Mouse (Mus musculus) forebrain, embryonic 10.5 days (tissue): ENCODE data around the gene Urad. TPM values are rescaled to one million over a fixed set of nuclear protein-coding genes. Genes with fewer than 3 reads are reported as not detected.

Experiments
- DNase-seq: peaks from one replicate; pipeline ENCODE4 v3.0.0-alpha.2; 2017; ENCODE audit warnings: low spot score; ENCODE audit errors: extremely low spot score
- H3K27ac ChIP-seq: fragments of 300-500 bp; sonication (generic); 2 replicates; pipeline ENCODE4 v1.5.1; 2016; ENCODE audit warnings: mild to moderate bottlenecking
- H3K27me3 ChIP-seq: fragments of 300-500 bp; sonication (generic); 2 replicates; pipeline ENCODE4 v1.6.1; 2016; ENCODE audit warnings: mild to moderate bottlenecking; ENCODE audit not compliant: poor library complexity, severe bottlenecking
- H3K36me3 ChIP-seq: fragments of 300-500 bp; sonication (generic); replicated peaks from 2 replicates; pipeline ENCODE4 v1.6.1; 2016; ENCODE audit warnings: mild to moderate bottlenecking, moderate library complexity
- H3K4me1 ChIP-seq: fragments of 300-500 bp; sonication (generic); 2 replicates; pipeline ENCODE4 v1.6.1; 2016
- H3K4me3 ChIP-seq: fragments of 300-500 bp; sonication (generic); 2 replicates; pipeline ENCODE4 v1.5.1; 2016; ENCODE audit warnings: mild to moderate bottlenecking, moderate library complexity
- H3K9me3 ChIP-seq: fragments of 300-500 bp; sonication (generic); 2 replicates; pipeline ENCODE4 v1.6.1; 2016; ENCODE audit warnings: mild to moderate bottlenecking, moderate library complexity
- WGBS: fragments of 180-500 bp; shearing (Covaris S2); methylation state at CpG from one replicate; pipeline ENCODE4 v1.1.7; 2016; 5-methylcytosine and 5-hydroxymethylcytosine counted together
- polyA plus RNA-seq: library from polyadenylated mRNA; unstranded; fragments of >200 nt; fragmentation: Nextera tagmentation; extraction: Ambion mirVana; gene quantifications from 2 replicates; pipeline ENCODE4 v1.2.1, GENCODE M21; 2016

Gene Urad
- polyA plus RNA-seq, 1 experiment from 2014 or later: not detected

GRCm38 (mm10) chr5:147302746-147303400 is 19.4 kb downstream of the Urad start:
- no peak overlapping the region for H3K27ac ChIP-seq
- H3K9me3 ChIP-seq: no peaks in the 10 kb centered on the region
- H3K27me3 ChIP-seq: peaks cover 100% of the 10 kb centered on the region
- peaks cover 44% of the 10 kb centered on the region for H3K4me1 ChIP-seq
- peak; percentile 32 for DNase-seq
- WGBS: 4% methylated on average over 13 of the region's 13 CpGs
- no peak overlapping the region for H3K4me3 ChIP-seq
- no peaks in the 10 kb centered on the region for H3K36me3 ChIP-seq

GRCm38 (mm10) chr5:147302141-147302540 is 20.1 kb downstream of the Urad start:
- 2% methylated on average over 8 of the region's 8 CpGs for WGBS
- H3K36me3 ChIP-seq: no peaks in the 10 kb centered on the region
- no peak for DNase-seq

GRCm38 (mm10) chr5:147301781-147302070 is 20.5 kb downstream of the Urad start:
- under 1% methylated on average over 10 of the region's 10 CpGs for WGBS
- Histone ChIP-seq H3K4me1 (peaks cover 40% of the 10 kb centered on the region), H3K27ac (no peak overlapping the region), H3K27me3 (peaks cover 100% of the 10 kb centered on the region), H3K4me3 (no peak overlapping the region), H3K9me3 (no peaks in the 10 kb centered on the region), H3K36me3 (no peaks in the 10 kb centered on the region)
- peak; percentile 45 for DNase-seq

More at GRCm38 (mm10) chr5:147302141-147302540, 20.1 kb downstream of the Urad start:
- H3K9me3 ChIP-seq: no peaks in the 10 kb centered on the region
- H3K4me3 ChIP-seq: no peak overlapping the region
- no peak overlapping the region for H3K27ac ChIP-seq
- H3K27me3 ChIP-seq: peaks cover 100% of the 10 kb centered on the region
- peaks cover 44% of the 10 kb centered on the region for H3K4me1 ChIP-seq

- Histone ChIP-seq H3K4me3 (no peak overlapping the region), H3K36me3 (no peaks in the 10 kb centered on the region), H3K9me3 (no peaks in the 10 kb centered on the region), H3K4me1 (peaks cover 34% of the 10 kb centered on the region), H3K27me3 (peaks cover 100% of the 10 kb centered on the region), H3K27ac (no peak overlapping the region)
- WGBS: under 1% methylated on average over 21 of the region's 21 CpGs
- DNase-seq: peak; percentile 49
These were observed 21.1 kb downstream of the Urad start for GRCm38 (mm10) chr5:147300917-147301780.

GRCm38 (mm10) chr5:147300001-147300363 is 22.3 kb downstream of the Urad start:
- Histone ChIP-seq H3K27ac (no peak overlapping the region), H3K9me3 (no peaks in the 10 kb centered on the region), H3K4me3 (peak overlapping the region; percentile 37), H3K27me3 (peaks cover 100% of the 10 kb centered on the region), H3K36me3 (no peaks in the 10 kb centered on the region), H3K4me1 (peaks cover 30% of the 10 kb centered on the region)
- WGBS: 4% methylated on average over 4 of the region's 4 CpGs
- DNase-seq: no peak

GRCm38 (mm10) chr5:147299255-147300000 is 22.8 kb downstream of the Urad start:
- Histone ChIP-seq H3K36me3 (no peaks in the 10 kb centered on the region), H3K4me1 (peaks cover 25% of the 10 kb centered on the region), H3K27me3 (peaks cover 100% of the 10 kb centered on the region), H3K4me3 (peak overlapping the region; percentile 37), H3K27ac (no peak overlapping the region), H3K9me3 (no peaks in the 10 kb centered on the region)
- WGBS: under 1% methylated on average over 40 of the region's 41 CpGs
- DNase-seq: peak; percentile 72

- no peak for DNase-seq
- Histone ChIP-seq H3K9me3 (0 out of 2 replicates have a peak, but pooled peaks cover 3% of the 10 kb centered on the region), H3K4me3 (no peak overlapping the region), H3K27me3 (peaks cover 100% of the 10 kb centered on the region), H3K27ac (no peak overlapping the region), H3K36me3 (no peaks in the 10 kb centered on the region), H3K4me1 (peaks cover 25% of the 10 kb centered on the region)
- WGBS: 61% methylated on average over 5 of the region's 5 CpGs
These were observed 25.0 kb downstream of the Urad start for GRCm38 (mm10) chr5:147297249-147297648.

GRCm38 (mm10) chr5:147294121-147294520 is 28.1 kb downstream of the Urad start:
- no peaks in the 10 kb centered on the region for H3K36me3 ChIP-seq
- H3K9me3 ChIP-seq: 0 out of 2 replicates have a peak, but pooled peaks cover 3% of the 10 kb centered on the region
- peaks cover 6% of the 10 kb centered on the region for H3K4me1 ChIP-seq
- DNase-seq: peak; percentile 53
- no peak overlapping the region for H3K4me3 ChIP-seq
- no peak overlapping the region for H3K27ac ChIP-seq
- peaks cover 86% of the 10 kb centered on the region for H3K27me3 ChIP-seq
- WGBS: 10% methylated on average over 20 of the region's 20 CpGs

GRCm38 (mm10) chr5:147293127-147293910 is 28.9 kb downstream of the Urad start:
- H3K4me3 ChIP-seq: no peak overlapping the region
- peak; percentile 89 for DNase-seq
- H3K27me3 ChIP-seq: peaks cover 78% of the 10 kb centered on the region
- WGBS: 23% methylated on average over 18 of the region's 18 CpGs
- peaks cover 5% of the 10 kb centered on the region for H3K4me1 ChIP-seq
- H3K36me3 ChIP-seq: no peaks in the 10 kb centered on the region
- H3K9me3 ChIP-seq: 0 out of 2 replicates have a peak, but pooled peaks cover 3% of the 10 kb centered on the region
- no peak overlapping the region for H3K27ac ChIP-seq

- no peaks in the 10 kb centered on the region for H3K36me3 ChIP-seq
These were observed 29.6 kb downstream of the Urad start for GRCm38 (mm10) chr5:147292506-147293120.

GRCm38 (mm10) chr5:147291764-147292505 is 30.3 kb downstream of the Urad start:
- WGBS: 42% methylated on average over 16 of the region's 16 CpGs
- 0 out of 2 replicates have a peak, but pooled peaks cover 3% of the 10 kb centered on the region for H3K9me3 ChIP-seq
- H3K27ac ChIP-seq: no peak overlapping the region
- no peak overlapping the region for H3K4me3 ChIP-seq
- H3K27me3 ChIP-seq: peaks cover 64% of the 10 kb centered on the region
- H3K4me1 ChIP-seq: peaks cover 5% of the 10 kb centered on the region
- no peaks in the 10 kb centered on the region for H3K36me3 ChIP-seq
- DNase-seq: no peak

More at GRCm38 (mm10) chr5:147292506-147293120, 29.6 kb downstream of the Urad start:
- Histone ChIP-seq H3K27ac (no peak overlapping the region), H3K27me3 (peaks cover 71% of the 10 kb centered on the region), H3K4me3 (no peak overlapping the region), H3K4me1 (peaks cover 5% of the 10 kb centered on the region), H3K9me3 (0 out of 2 replicates have a peak, but pooled peaks cover 3% of the 10 kb centered on the region)
- DNase-seq: no peak
- WGBS: 50% methylated on average over 13 of the region's 13 CpGs
